Mouse (Mus musculus): Measurements from ENCODE around the gene Ubl4b.

The Ubl4b gene

DNA sequence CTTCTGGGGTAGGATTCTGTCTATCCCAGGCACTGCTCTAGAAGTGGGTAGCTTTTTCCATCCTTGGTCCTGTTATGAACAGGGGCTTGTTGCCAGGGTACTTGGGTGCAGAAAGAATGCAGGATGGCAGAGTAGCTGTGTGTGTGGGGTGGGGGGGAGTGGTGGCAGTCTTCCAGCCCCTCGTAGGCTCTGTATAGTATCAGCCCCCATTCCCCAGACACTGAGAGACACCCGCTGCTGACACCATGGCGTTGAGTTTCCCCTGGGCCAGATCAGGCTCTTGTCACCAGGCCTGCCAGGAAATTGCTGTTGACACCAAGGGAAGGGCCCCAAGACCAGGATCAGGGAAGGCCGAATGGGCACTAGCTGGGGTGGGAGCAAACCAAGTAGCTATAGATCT is 13.8 kb upstream of the Ubl4b start:
- DNase-seq (ENCODE audit: low spot score in 2 of 2) = no peak

DNA sequence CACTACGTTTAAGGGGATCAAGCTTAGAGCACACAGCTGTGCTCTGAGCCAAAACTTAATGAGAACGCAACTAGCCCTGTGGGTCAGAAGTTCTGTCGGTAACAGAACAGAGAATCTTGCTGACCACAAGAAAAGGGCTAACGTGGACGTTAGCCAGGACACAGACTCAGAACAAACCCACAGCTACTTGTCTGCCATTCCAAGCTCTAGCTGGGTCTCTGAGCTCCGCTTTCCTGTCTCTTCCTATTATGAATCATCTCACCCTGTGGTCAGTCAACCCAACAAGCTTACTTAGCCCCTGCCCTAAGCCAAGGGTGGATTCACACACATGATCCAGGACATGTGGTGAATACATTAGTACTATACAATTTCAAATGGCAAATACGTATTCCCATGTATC is 12.9 kb upstream of the Ubl4b start:
- DNase-seq (ENCODE audit: low spot score in 2 of 2) = no peak

DNA sequence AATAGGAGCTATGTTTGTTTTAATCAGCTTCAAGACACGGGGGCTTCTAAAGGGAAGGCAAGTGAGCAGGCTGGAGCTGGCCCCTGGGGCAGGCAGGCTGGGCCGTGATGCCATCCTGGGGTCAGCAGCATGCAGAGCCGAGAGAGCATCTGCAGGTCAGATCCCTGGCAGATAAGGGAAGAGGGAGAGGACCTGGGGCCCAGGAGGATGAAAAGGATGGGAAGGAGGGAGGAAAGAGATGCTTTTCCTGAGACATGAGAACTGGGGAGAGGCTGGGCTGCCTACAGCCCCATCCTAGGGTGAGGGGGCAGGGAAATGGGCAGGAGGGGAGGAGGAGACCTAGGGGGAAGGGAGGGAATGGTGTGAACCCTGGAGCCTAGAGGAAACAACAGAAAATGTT is 10.5 kb upstream of the Ubl4b start:
- DNase-seq (ENCODE audit: low spot score in 2 of 2) = no peak

DNA sequence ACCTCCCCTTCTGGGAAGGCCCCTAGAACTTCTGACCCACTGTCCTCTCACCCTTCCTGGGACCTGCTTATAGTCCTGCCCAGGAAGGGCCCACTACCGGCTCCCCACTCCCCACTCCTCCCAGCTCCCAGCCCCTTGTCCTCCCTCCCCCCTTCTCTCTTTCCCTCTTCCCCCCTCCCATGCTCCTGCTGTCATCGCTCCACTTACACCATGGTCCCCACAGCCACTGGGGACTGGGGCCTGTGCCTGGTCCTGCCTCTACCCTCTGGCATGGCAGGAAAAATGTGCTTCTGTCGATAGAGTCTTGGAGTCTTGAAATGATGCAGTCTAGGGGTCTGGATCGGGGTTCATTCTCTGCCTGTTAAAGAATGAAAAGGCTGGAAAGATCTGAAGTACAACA is 9.0 kb upstream of the Ubl4b start:
- no peak for DNase-seq (ENCODE audit: low spot score in 2 of 2)

DNA sequence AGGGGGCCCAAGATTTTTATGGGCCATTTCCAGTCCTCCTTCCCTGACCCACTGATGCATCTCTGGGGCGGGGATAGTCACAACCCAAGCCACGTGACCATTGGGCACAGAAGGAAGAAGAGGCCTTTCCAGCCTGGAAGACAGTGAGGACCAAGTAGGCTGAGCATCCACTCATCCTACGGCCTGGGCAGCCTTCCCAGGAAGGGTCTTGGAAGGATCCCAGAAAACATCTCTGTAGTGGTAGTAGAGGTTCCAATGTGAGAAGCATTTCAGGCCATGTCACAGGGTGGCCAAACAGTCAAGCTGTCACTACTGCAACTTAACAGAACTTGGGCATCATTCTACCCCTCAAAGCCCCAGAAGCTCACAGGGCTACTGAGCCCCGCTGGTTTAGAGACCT is 7.7 kb upstream of the Ubl4b start:
- DNase-seq (ENCODE audit: low spot score in 2 of 2) = no peak

DNA sequence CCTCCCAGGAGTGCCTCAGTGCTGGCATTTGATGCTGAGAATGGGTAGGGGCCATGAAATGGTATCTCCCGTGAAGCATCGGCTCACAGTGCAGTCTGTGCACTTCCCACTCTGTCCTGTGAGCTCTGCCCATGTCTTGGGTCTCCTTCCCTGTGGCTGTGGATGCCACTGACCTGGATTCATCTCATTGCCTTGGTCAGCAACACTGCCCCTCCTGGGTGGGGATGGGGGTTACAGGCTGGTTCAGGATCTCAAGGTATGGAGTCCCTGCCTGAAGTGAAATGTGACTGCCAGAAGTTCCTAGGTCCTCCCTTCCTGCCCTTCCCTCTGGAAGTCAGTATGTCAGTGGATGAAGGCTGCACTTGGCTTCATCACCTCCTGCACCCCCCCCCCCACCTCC is 7.2 kb upstream of the Ubl4b start:
- DNase-seq (ENCODE audit: low spot score in 2 of 2) = no peak

DNA sequence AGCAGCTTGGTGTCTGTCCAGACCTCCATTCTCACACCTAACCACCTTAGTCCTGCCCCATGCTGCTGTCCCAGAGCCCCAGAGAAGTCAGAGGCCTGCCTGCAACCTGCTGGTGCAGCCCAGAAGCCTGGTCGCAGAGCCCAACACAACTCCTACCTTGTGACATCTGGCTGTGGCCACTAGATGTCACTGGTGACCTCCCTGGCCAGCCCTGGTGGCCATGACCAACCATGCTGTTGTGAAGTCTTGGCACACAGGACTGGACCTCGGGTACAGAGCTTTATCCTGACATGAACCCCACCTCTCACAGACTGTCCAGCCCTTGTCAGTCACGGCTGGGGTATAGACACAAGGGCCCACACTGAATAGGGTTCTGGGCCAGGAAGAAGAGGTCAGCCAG is 4.3 kb upstream of the Ubl4b start:
- DNase-seq (ENCODE audit: low spot score in 2 of 2) = peak; percentile 35 to 55

DNA sequence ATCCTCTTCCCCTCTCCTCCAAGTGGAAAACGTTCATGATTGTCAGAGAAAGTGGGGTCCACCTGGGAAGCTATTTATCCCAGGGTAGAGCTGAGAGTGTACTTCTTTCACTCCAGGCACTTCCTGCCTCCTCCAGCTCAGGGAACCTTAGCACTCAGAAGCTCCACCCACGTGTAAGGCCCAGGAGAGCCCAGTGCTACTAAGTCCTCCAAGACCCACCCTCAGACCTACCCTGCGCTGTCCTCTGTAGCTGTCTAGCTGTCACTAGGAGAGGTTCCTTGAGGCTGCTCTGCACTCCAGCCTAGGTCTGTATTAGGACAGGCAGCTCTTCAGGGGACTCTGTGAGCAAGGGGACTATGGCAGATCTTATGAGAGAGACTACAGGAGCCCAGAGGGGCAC is 3.9 kb upstream of the Ubl4b start:
- no peak for DNase-seq (ENCODE audit: low spot score in 2 of 2)

DNA sequence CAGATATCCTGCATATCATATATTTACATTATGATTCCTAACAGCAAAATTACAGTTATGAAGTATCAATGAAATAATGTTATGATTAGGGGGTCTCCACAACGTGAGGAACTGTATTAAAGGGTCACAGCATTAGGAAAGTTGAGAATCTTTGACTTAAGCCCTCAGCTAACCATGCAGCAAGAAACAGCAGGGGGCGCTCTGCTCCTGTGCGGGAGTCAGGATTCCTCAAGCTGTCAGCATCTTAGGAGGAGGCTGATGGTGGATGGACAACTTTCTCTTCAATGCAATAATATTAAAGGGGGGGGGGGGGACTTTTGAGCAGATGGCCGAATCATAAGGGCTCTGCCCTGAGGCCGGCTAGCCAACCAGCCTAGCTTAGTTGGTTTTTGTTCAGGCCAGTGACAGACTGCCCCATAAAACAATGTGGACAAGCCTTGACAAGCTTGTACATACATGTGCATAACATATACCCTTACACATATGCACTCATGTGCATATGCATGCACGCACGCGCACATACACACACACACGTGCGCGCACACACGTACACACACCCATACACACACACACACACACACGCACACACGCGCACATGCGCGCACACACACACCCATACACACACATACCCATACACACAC is 4.3 kb downstream of the Ubl4b start:
- peak; percentile 13 to 32 for DNase-seq (ENCODE audit: low spot score in 2 of 2)

DNA sequence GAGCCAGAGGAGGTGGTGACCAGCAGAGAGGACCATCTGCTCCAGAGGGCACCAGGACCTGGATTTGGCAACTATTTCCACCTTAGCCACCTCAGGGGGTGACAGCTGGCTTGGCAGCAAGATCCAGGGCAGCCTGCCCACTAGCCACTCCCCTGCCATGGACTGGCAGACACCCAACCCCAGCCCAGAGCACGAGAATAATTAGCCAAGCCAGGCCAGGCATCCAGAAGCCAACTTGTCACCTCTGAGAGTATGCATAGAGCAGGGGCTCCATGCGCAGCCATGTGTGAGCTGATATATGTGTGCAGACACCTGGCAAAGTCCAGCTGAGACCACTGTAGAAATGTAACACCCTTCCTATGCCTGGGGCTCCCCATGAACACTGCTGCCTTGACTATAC is 7.9 kb downstream of the Ubl4b start:
- DNase-seq (ENCODE audit: low spot score in 2 of 2) = no peak

DNA sequence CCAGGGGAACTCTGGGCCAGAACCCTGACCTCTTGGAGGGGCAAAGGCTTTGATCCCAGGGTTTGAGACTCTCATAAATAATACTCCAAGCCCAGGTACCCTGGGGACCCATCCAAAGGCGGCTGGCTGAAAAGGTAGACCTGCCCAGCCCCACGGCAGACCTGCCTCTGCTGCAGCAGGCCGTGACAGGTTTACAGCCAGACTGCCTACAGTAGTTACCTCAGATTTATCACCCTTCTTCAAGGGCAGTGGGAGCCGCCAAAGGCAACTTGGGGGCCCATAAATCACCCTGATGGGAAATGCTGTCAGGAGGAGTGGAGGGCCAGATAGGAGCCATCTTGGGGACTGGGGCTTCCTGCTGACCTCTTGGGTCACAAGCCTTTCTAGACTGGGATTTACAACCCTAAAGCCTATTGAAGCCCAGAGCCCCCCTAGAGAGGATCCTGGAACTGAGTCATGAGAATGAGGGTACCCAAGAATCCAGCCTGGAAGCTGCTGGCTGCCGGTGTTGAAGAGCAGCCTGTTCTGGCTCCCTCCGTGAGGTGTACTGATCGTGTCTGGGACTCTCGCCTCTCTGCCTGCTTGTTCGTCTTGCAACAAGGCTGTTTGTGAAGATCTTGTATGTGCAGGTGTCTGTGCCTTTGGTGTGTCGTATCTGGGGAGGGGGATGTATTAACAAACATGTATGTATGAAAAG is 9.0 kb downstream of the Ubl4b start:
- no peak for DNase-seq (ENCODE audit: low spot score in 2 of 2)

DNA sequence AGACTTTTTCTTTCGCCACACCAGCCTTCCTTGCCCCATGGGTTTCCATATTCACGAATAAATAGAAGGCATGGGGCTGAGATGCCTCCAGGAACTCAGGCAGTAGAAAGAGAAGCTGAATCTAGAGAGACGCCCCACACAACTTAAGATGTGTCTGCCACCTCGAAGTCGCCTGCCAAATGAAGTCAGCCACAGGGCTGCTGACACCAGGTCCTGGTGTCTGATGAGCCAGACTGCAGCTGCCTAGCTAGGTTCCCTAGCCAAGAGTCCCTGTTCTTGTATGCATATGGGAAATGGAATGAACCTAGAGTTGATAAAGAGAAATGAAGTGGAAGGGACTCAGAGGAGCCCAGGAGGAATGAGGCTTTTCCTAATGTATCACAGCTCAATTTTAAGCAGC is 9.6 kb downstream of the Ubl4b start:
- DNase-seq (ENCODE audit: low spot score in 2 of 2) = no peak

DNA sequence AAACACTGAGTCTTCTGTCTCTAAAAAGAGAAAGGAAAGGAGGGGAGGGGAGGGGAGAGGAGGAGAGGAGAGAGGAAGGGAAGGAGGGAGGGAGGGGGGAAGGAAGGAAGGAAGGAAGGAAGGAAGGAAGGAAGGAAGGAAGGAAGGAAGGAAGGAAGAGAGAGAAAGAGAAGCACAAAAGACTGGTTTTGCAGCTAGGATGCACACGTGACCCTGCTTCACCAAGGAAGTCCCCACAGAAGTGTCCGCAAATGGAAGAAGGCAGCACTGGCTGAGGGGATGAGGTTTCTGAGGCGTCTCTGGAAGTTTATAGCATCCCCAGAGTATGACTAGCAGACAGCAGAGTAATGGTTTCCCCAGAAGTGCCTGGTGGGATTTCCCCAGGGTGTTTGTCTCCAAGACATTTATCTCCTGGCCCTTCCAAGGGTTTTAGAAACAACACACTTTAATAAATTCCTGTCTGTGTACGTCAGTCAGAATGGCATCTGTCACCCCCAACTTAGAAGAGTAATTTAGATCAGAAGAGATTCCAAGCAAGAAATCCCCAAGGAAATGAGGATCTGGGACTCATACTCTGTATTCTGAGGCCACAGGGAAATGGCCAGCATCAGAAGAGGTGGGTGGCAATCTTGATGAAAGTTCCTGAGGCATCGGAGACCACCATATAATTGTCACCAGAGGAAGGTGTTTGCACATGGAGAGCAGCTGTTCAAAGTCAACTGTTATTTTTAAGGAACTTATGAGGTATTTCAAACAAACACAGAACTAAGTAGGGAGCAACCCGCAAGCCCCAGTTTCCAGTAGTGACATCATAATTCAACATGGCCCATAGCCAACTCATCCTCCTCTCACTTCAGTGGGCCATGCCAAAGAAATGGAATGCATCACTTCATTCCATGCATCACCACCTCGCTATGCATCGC is 11.5 kb downstream of the Ubl4b start:
- no peak for DNase-seq (ENCODE audit: low spot score in 2 of 2)

DNA sequence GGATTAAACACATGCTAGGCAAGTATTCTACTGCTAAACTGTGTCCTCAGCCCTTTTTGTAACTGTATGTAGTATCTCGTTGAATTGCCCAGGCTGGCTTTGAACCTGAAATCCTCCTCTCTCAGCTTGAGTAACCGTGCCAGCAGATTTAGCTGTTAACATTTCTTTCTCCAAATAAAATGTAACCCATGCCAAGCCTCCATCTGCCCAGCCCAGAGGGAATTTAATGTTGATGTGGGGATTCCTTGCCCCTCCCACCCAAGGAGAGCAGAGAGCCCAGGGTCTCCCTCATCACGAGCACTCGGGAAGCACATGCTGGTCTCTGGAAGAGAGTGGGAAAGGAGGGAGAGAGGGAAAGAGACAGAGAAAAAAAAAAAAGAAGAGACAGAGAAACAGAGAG is 12.3 kb downstream of the Ubl4b start:
- no peak for DNase-seq (ENCODE audit: low spot score in 2 of 2)

DNA sequence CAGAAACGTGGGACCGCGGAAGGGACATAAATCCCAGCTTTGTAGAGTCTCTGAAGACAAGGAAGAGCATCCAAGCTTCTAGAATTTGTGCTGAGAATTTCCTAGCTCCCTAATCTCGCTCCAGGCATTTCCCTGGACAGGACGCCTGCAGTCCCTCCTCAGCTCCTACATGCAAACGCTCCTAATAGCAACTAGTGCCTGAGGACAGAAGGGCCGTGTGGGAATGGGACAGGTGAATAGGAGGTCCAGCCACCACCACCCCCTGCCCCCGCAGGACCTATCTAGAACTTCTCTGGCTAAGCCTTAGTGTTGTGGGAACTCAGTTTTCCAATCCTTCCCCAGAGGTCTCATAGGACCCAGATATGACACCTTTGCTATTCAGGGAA is 17.4 kb downstream of the Ubl4b start:
- DNase-seq (ENCODE audit: low spot score in 2 of 2) = no peak

DNA sequence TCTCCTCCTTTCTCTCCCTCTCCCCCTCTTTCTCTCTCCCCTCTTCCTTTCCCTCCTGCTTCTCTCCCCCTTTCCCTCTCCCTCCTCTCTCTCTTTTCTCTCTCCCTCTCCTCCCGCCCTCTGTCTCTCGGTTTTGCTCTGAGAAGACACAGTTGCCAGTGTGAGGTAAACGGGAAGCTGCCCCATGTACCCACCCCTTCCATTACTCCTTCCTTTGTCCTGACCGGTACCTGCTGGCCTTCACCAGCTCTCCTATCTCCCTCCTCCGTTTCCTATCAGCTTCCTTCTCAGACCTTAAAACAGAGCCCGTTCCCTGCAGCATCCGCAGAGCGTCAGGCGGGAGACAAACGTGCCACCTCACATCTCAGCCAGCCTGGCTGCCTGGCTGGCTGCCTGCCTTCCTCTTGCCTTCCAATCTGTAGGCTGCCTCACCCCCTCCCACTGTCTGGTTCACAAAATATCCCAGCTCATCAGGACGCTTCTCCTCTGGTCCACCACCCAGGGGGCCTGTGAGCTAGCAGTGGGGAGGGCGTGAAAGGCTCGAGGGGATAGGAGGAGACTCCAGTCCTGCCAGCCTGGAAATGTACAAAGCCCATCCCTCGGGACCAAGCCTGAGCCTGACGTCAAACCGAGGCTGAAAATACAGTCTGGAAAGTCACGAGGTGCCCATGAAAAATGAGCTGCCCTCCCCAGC is 17.9 kb downstream of the Ubl4b start:
- DNase-seq (ENCODE audit: low spot score in 2 of 2) = peak in 1 of 2 experiments; percentile 31

DNA sequence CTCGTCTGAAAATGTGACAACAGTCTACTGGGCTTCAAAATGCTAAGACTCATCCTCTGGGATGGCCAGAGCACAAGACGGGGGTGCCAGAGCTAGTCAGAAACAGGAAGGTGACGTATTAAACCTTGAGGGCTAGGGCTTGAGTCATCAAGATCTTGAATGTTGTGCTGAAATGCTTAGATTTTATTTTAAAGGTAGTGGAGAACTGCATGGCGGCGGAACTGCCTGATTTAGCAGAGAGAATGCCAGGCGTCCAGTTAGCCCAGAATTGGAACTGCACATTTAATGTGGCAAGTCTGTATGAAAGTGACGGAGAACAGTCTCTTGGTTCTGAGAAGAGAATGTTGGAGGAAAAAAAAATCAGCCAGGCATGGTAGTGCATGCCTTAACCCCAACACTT is 19.9 kb downstream of the Ubl4b start:
- no peak for DNase-seq (ENCODE audit: low spot score in 2 of 2)

DNA sequence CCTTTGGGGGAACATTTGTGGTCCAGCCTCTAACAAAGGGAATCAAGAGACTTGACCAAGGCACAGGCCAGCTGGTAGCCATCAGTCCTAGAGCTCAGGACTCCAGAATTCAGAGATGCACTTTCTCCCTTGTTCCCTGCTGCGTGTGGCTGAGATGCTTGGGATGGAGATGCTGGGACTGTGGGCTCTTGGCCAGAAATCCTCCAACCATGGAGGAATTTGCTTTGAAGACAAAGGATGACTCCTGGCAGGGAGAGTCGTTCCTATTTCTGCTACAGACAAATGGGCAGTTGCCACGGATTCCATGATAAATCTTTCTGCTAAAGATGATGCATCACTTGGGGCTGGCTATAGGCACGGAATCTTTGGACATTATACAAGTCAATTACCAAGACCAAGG is 21.3 kb downstream of the Ubl4b start:
- DNase-seq (ENCODE audit: low spot score in 2 of 2) = no peak

DNA sequence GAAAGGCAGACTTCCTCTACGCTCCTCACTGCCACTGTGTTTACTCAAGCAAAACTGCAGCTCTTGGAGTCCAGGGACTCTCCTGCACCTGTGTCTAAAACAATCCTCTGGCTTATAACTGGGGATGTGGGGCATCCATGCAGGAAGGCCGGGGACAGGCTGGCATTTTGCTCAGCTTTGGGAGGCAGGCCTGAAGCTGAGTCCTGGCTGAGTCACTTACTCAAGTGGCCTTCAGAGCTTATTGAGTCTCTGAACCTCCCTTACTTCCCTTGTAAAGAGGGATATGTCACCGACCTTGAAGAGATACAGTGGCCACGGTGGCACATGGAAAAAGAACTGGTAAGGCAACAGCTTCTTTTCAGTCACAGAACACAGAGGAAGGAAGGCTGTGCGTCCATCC is 24.3 kb downstream of the Ubl4b start:
- DNase-seq (ENCODE audit: low spot score in 2 of 2) = no peak

DNA sequence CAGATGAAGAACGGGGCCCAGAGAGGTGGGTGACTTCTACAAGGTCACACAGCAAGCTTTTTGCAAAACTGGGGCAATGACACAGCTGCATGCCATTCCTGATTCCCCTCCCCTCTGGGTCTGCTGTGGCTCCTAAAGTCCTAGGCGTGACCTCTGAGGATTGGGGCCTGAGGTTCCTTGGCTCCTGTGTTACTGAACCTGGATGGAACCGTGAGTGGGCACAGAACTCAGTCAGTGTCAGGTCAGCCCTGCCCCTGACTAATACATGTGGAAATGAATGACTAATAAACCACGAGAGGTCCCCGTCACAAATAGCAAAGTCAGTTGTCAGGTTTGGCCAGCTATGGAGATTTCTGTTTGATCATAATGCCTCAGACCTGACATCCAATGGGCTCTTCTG is 25.7 kb downstream of the Ubl4b start:
- no peak for DNase-seq (ENCODE audit: low spot score in 2 of 2)

DNA sequence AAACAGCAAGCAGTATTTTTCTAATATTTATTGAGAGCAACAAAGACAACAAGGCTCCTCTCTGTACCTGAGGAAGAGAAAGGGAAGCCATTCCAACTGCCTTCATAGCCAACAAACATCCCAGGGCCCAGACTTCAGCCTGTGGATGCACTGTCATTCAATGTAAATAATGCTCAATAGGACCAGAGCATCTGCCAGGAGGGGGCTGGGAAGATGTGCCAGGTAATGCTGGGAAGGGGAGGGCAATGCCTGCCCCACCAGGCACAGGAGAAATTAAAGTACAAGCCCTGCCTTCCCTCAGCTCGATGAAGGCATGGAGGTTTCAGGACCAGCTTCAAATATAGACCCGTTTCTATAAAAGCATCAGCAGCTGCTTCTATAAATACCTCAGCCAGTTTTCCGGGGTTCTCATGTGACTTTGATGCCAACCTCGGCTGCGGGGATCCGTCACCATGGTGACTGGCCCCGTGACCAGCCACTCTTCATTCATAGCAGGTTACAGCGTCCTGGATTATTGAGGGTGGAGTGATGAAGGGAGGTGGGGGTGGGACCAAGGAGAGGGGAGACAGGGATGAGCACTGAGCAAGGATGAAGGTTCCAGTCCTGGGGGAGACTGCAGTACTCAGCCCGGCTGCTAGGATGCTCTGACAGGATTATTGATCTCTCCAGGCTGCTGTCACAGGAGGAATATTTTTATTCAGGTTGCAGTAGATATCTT is 26.3 kb downstream of the Ubl4b start:
- no peak for DNase-seq (ENCODE audit: low spot score in 2 of 2)

DNA sequence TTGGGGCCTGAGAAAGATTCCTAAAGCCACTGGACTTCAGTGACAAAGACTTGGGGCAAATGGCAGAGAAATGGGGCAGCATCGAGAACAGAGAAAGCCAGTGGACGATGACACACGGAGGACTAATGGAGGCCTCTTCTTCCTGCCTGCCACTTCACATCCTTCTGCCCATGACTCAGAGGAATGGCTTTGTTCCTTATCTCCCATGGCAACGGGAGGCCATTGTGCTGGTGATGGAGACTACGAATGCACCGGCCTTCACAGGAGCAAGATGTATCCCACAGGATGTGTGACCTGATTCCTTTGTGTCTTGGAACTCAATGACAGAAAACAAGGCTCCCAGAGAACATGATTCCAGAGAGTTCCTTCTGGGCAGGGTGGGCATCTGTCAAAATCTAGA is 30.3 kb downstream of the Ubl4b start:
- no peak for DNase-seq (ENCODE audit: low spot score in 2 of 2)
